Mouse (Mus musculus) duodenum, adult 2 months (tissue): ENCODE measurements around the gene Olfr250. TPM values are rescaled to one million over a fixed set of nuclear protein-coding genes. Genes with fewer than 3 reads are reported as not detected.

Experiments
- polyA plus RNA-seq: library from polyadenylated mRNA; depleted of rRNA; stranded (reverse); fragments of >200 nt; gene quantifications from 2 replicates; pipeline ENCODE4 v1.2.3, GENCODE M21; 2012; ENCODE audit warnings: low replicate concordance; rRNA removed

Olfr250 gene
- not detected in 2 replicates for polyA plus RNA-seq

GRCm38 (mm10) chr9:38366596-38366995 lies at the start of gene Olfr250:
Gene Olfr250, plus strand, starts transcription at chr9:38366896.

DNA sequence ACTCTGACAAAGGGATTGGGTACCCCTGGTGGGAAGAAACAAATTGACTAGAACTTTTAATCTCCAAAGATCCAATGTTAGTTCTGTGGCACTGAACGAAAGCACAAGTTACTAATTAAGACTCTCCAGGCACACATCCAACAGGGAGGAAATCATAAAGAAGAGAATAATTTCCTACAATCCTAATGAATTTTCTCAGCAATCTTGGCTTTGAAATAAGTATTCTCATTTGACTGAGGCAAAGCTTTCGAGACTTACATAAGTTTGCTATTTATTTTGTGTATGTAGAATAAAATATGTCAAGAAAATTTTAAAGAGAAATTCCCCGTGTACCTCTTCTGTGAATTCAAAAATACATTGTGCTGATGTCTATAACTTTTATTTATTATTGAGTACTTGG lies 37.9 kb upstream of the Olfr250 start, which contains the start of gene Olfr25:
Gene Olfr25, plus strand, starts transcription at position 301 of the 400 bp plus-strand sequence.

GRCm38 (mm10) chr9:38348111-38348510 lies 18.6 kb upstream of the Olfr250 start, which contains the start of gene Olfr898:
Gene Olfr898, plus strand, starts transcription at chr9:38348411.

DNA sequence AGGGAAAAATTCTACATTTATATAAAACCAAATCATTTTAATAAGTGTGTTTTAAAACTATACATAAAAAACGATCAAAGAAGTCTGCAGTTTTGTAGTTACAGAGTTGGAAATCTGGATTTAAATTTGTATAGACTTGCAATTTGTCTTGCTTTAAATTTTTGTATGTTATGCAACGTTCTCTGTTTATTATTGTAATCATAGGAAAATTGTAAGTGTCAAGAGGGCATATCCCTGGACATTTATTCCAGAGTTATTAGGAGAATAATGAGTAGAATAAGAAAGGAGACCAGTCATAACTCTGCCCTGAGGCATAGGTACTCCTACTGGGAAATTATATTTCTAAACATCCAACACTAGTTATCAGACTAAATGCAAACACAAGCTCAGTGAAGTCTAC lies 10.1 kb downstream of the Olfr250 start, which contains the start of gene Olfr251:
Gene Olfr251, plus strand, starts transcription at position 301 of the 400 bp plus-strand sequence.

DNA sequence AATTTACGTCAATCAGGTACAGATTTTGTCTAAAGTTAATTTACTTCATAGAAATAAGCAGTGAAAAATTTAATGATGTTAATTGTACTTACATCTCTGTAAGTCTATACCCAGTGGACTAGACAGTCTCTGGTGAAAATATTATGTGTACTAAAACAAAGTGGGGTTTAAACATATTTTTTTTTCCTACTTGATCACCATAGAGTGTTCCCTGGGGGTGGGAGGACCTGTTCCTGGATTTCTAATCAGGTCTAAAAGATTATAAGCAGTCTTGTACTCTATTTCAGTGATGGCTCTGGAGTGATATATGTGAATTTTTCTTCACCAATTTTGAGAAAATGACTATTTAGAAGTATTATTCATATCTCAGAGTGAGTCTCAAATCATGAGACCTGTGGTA lies 34.7 kb downstream of the Olfr250 start, which contains the start of gene Olfr147:
Gene Olfr147, plus strand, starts transcription at position 301 of the 400 bp plus-strand sequence.

Other genes starting within 250 kb of the Olfr250 start
- gene Olfr890, start 224.4 kb upstream of the Olfr250 start, polyA plus RNA-seq = not detected in 2 replicates
- gene Olfr891, start 186.1 kb upstream of the Olfr250 start, polyA plus RNA-seq = not detected in 2 replicates
- not detected in 2 replicates for gene Olfr893, start 158.5 kb upstream of the Olfr250 start, polyA plus RNA-seq
- gene Olfr894, start 148.8 kb upstream of the Olfr250 start, polyA plus RNA-seq = not detected in 2 replicates
- gene Olfr143, start 114.1 kb upstream of the Olfr250 start, polyA plus RNA-seq = not detected in 2 replicates
- gene Olfr895, start 99.0 kb upstream of the Olfr250 start, polyA plus RNA-seq = not detected in 2 replicates
- gene Olfr896-ps1, start 75.8 kb upstream of the Olfr250 start, polyA plus RNA-seq = not detected in 2 replicates
- gene Olfr25, start 37.8 kb upstream of the Olfr250 start, polyA plus RNA-seq = not detected in 2 replicates
- gene Olfr898, start 18.5 kb upstream of the Olfr250 start, polyA plus RNA-seq = not detected in 2 replicates
- not detected in 2 replicates for gene Olfr251, start 10.2 kb downstream of the Olfr250 start, polyA plus RNA-seq
- gene Olfr147, start 34.8 kb downstream of the Olfr250 start, polyA plus RNA-seq = not detected in 2 replicates
- not detected in 2 replicates for gene Olfr901, start 62.6 kb downstream of the Olfr250 start, polyA plus RNA-seq
- not detected in 2 replicates for gene Olfr902, start 80.8 kb downstream of the Olfr250 start, polyA plus RNA-seq
- not detected in 2 replicates for gene Olfr904, start 96.2 kb downstream of the Olfr250 start, polyA plus RNA-seq
- not detected in 2 replicates for gene Olfr905, start 104.2 kb downstream of the Olfr250 start, polyA plus RNA-seq
- not detected in 2 replicates for gene Olfr906, start 120.2 kb downstream of the Olfr250 start, polyA plus RNA-seq
- not detected in 2 replicates for gene Olfr907, start 128.9 kb downstream of the Olfr250 start, polyA plus RNA-seq
- gene Olfr911-ps1, start 154.7 kb downstream of the Olfr250 start, polyA plus RNA-seq = not detected in 2 replicates
- gene Olfr910, start 171.0 kb downstream of the Olfr250 start, polyA plus RNA-seq = not detected in 2 replicates
- not detected in 2 replicates for gene Olfr912, start 213.3 kb downstream of the Olfr250 start, polyA plus RNA-seq
- not detected in 2 replicates for gene Olfr913, start 225.9 kb downstream of the Olfr250 start, polyA plus RNA-seq
- gene Olfr914, start 238.2 kb downstream of the Olfr250 start, polyA plus RNA-seq = not detected in 2 replicates